Mouse (Mus musculus) hindbrain, embryonic 14.5 days (tissue): ENCODE results near the gene Sh3rf1. TPM values are rescaled to one million over a fixed set of nuclear protein-coding genes. Genes with fewer than 3 reads are reported as not detected.

ENCODE experiments used
- ATAC-seq: fragments of 200-750 bp; cut with Nextera tagmentation; 2 replicates; pipeline ENCODE4 v1.8.0; 2017; ENCODE audit warnings: moderate number of reproducible peaks, mild to moderate bottlenecking, moderate TSS enrichment, moderate library complexity; ENCODE audit not compliant: low FRiP score
- DNase-seq: peaks from one replicate; pipeline ENCODE4 v3.0.0-alpha.2; 2015; ENCODE audit warnings: low spot score
- H3K27ac ChIP-seq: fragments of 300-500 bp; sonication (generic); 2 replicates; pipeline ENCODE4 v1.5.1; 2014; ENCODE audit warnings: mild to moderate bottlenecking, moderate library complexity
- H3K27me3 ChIP-seq: fragments of 300-500 bp; sonication (generic); 2 replicates; pipeline ENCODE4 v1.6.1; 2014; ENCODE audit warnings: mild to moderate bottlenecking, low read length, mixed read lengths; ENCODE audit not compliant: control insufficient read depth, insufficient read depth
- H3K36me3 ChIP-seq: fragments of 300-500 bp; sonication (generic); replicated peaks from 2 replicates; pipeline ENCODE4 v1.6.1; 2014; ENCODE audit not compliant: control insufficient read depth, insufficient read depth
- H3K4me1 ChIP-seq: fragments of 300-500 bp; sonication (generic); replicated peaks from 2 replicates; pipeline ENCODE4 v1.6.1; 2014; ENCODE audit warnings: antibody characterized with exemption, low read length, mixed read lengths; ENCODE audit not compliant: control insufficient read depth, insufficient read depth
- H3K4me2 ChIP-seq: fragments of 300-500 bp; sonication (generic); replicated peaks from 2 replicates; pipeline ENCODE4 v1.6.1; 2014; ENCODE audit warnings: mild to moderate bottlenecking, moderate library complexity
- H3K4me3 ChIP-seq: fragments of 300-500 bp; sonication (generic); replicated peaks from 2 replicates; pipeline ENCODE4 v1.5.1; 2014; ENCODE audit warnings: mild to moderate bottlenecking, low read length
- H3K9ac ChIP-seq: fragments of 300-500 bp; sonication (generic); 2 replicates; pipeline ENCODE4 v1.6.1; 2014
- H3K9me3 ChIP-seq: fragments of 300-500 bp; sonication (generic); 2 replicates; pipeline ENCODE4 v1.6.1; 2016; ENCODE audit warnings: low read length; ENCODE audit not compliant: control insufficient read depth
- WGBS: fragments of 180-500 bp; shearing (Covaris S2); extraction: QIAGEN DNeasy Blood & Tissue Kit; methylation state at CpG from one replicate; pipeline ENCODE4 v1.1.7; 2014; 5-methylcytosine and 5-hydroxymethylcytosine counted together
- polyA plus RNA-seq: library from polyadenylated mRNA; unstranded; fragments of >200 nt; fragmentation: Nextera tagmentation; extraction: Ambion mirVana; gene quantifications from 2 replicates; pipeline ENCODE4 v1.2.1, GENCODE M21; 2014

The Sh3rf1 gene
- polyA plus RNA-seq, 1 experiment from 2014 or later: 28.8 TPM

DNA sequence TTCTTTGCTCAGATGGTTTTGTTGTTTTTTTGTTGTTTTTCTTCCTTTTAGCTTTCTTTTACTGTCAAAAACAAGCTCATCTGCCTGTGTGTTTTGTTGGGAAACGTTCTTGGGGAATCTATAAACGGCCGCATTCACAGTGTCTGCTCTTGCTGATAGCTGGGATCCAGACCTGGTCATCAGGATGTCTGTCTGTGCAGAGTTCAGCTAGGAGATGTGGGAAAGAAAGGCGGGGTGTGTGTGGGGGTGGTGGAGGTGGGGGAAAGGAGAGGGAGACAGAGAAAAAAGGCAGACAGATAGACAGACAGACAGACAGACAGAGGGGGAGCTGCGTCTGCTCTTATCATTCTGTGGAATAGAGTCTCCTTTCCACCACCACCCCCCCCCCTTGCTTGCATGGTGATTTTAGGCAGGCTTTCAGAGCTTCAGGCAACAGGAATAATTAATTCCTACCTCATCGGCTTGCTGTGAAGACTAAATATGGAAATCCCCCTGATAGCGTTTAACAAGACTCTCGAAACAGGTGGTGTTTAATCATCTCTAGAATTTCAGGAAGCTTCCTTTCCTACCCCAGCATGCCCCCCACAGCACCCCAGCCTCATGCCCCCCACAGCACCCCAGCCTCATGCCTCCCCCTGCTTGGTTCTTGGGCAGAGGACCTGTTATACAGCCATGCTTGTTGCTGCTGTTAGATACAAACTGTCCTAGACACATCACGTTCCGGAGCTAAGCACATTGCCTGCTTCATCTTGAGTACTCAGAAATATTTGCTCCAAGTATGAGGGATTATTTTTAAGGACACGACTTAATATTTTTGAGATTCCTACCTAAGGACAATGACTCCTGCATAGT is 155.4 kb downstream of the Sh3rf1 start:
- Histone ChIP-seq H3K4me1 (peaks cover 7% of the 10 kb centered on the region), H3K9me3 (no peaks in the 10 kb centered on the region), H3K9ac (no peak overlapping the region), H3K4me2 (no peak overlapping the region), H3K27me3 (no peaks in the 10 kb centered on the region), H3K27ac (peak overlapping the region; percentile 72), H3K36me3 (peaks cover 7% of the 10 kb centered on the region), H3K4me3 (no peak overlapping the region)
- no peak for DNase-seq
- peak; percentile 41 for ATAC-seq
- 53% methylated on average over 11 of the region's 11 CpGs for WGBS

DNA sequence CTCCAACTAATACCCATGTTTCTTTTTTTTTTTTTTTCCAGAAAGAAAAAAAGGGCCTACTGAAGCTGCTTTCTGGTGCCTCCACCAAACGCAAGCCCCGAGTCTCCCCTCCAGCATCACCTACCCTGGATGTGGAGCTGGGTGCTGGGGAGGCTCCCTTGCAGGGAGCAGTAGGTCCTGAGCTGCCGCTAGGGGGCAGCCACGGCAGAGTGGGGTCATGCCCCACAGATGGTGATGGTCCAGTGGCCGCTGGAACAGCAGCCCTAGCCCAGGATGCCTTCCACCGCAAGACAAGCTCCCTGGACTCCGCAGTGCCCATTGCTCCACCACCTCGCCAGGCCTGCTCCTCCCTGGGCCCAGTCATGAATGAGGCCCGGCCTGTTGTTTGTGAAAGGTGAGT is 160.9 kb downstream of the Sh3rf1 start:
- H3K4me2 ChIP-seq: no peak overlapping the region
- H3K9ac ChIP-seq: no peak overlapping the region
- DNase-seq (no peak), ATAC-seq (no peak)
- H3K4me3 ChIP-seq: no peak overlapping the region
- H3K9me3 ChIP-seq: no peaks in the 10 kb centered on the region
- H3K27ac ChIP-seq: no peak overlapping the region
- H3K36me3 ChIP-seq: peaks cover 11% of the 10 kb centered on the region
- peaks cover 23% of the 10 kb centered on the region for H3K4me1 ChIP-seq
- WGBS: 84% methylated on average over 9 of the region's 9 CpGs
- H3K27me3 ChIP-seq: no peaks in the 10 kb centered on the region

DNA sequence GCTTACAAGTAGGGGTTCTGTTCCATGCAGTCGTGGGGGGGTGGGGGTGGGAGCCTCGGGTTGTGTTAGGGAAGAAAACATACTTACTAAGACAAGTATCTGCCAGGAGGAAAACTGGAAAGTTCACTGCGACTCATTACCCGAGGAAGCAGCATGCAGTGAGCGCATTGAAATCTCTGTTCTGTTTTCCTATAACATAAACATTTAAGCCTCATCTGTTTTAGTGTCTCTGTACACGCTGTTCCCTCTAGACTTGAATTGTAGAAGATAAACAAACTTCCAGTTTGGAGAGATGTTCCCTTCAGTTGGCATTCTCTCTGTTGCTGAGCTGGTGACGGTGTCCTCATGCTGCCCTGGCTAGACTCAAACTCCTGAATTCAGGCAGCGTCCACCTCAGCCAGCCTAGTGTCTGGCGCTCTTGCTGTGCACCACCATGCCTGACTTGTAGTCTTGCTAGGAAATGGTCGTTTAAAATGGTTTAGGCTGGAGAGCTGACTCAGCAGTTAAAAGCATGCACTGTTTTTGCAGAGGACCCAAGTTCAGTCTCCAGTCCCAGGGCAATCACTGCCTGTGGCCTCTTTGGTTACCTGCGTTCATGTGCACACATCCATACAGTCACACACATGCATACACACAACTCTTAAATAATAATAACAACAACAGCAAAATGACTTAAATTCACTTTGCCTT is 162.0 kb downstream of the Sh3rf1 start:
- H3K4me2 ChIP-seq: no peak overlapping the region
- H3K27ac ChIP-seq: peak overlapping the region; percentile 85

GRCm38 (mm10) chr8:61386645-61387044 is 163.0 kb downstream of the Sh3rf1 start:
- H3K4me1 ChIP-seq: peaks cover 23% of the 10 kb centered on the region
- H3K36me3 ChIP-seq: peaks cover 11% of the 10 kb centered on the region
- no peaks in the 10 kb centered on the region for H3K27me3 ChIP-seq
- H3K4me3 ChIP-seq: no peak overlapping the region
- H3K27ac ChIP-seq: peak overlapping the region; percentile 85
- 3% methylated on average over 7 of the region's 7 CpGs for WGBS
- ATAC-seq: peak; percentile 82
- H3K9ac ChIP-seq: peak overlapping the region; percentile 2; the same call in 1 of the 2 replicates
- H3K9me3 ChIP-seq: no peaks in the 10 kb centered on the region
- no peak overlapping the region for H3K4me2 ChIP-seq
- peak; percentile 69 for DNase-seq

More for the DNA sequence above, 162.0 kb downstream of the Sh3rf1 start:
- 70% methylated on average over 11 of the region's 11 CpGs for WGBS
- peaks cover 23% of the 10 kb centered on the region for H3K4me1 ChIP-seq
- no peak overlapping the region for H3K4me3 ChIP-seq
- DNase-seq (no peak), ATAC-seq (no peak)
- H3K9ac ChIP-seq: no peak overlapping the region
- H3K27me3 ChIP-seq: no peaks in the 10 kb centered on the region
- H3K36me3 ChIP-seq: peaks cover 11% of the 10 kb centered on the region
- no peaks in the 10 kb centered on the region for H3K9me3 ChIP-seq

- peak overlapping the region; percentile 85 for H3K27ac ChIP-seq
- WGBS: 17% methylated on average over 6 of the region's 6 CpGs
- ATAC-seq: peak; percentile 34; the same call in 1 of the 2 replicates
- H3K4me1 ChIP-seq: peaks cover 23% of the 10 kb centered on the region
- H3K4me2 ChIP-seq: no peak overlapping the region; the same call in 1 of the 2 replicates
- peaks cover 11% of the 10 kb centered on the region for H3K36me3 ChIP-seq
- H3K9ac ChIP-seq: no peak overlapping the region
- H3K4me3 ChIP-seq: no peak overlapping the region
- no peaks in the 10 kb centered on the region for H3K9me3 ChIP-seq
- no peaks in the 10 kb centered on the region for H3K27me3 ChIP-seq
- peak; percentile 35 for DNase-seq
These were observed 163.9 kb downstream of the Sh3rf1 start for GRCm38 (mm10) chr8:61387501-61387963.

GRCm38 (mm10) chr8:61388341-61388740 is 164.7 kb downstream of the Sh3rf1 start:
- ATAC-seq: no peak
- WGBS: 44% methylated on average over 9 of the region's 9 CpGs
- Histone ChIP-seq H3K9me3 (no peaks in the 10 kb centered on the region), H3K4me1 (peaks cover 23% of the 10 kb centered on the region), H3K36me3 (peaks cover 11% of the 10 kb centered on the region), H3K4me2 (no peak overlapping the region), H3K27me3 (no peaks in the 10 kb centered on the region), H3K9ac (no peak overlapping the region), H3K27ac (peak overlapping the region; percentile 85), H3K4me3 (no peak overlapping the region)
- DNase-seq: no peak

DNA sequence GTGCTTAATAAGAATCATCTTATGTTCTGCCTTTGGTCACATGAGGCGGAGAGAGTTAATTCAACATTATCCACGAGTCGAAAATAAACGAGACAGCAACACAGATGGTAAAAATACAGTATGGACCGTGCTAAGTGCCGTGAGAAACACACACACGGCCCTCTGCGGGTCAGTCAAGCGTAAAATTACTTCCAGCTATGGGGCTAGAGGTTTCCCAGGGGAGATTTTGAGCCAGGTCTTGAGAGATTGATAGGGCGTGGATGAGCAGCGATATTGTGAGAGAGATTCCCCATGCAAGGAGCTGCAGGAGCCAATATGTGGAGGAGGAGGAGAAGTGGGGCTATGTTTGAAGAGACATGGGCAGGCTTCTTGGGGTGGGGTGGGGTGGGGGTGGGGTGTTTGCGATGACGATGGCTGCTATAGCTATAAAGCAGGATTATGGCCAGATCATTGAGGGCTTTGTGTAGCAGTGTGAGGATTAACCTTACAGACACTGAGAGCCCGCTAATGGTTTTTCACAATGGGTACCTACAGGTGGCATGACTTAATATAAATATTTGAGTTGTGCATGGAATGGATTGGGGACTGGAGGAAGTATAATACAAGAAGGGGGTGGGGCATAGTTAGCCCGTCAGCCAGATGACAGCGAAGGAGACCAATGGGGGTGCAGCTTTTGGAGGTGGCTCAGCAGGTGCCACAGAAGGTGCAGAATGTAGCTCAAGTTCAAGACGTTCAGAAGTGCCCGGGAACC is 166.8 kb downstream of the Sh3rf1 start:
- Histone ChIP-seq H3K4me3 (no peak overlapping the region), H3K27ac (0 out of 2 replicates have a peak overlapping the region, but pooled peaks have one; percentile 5)
- no peak for ATAC-seq

DNA sequence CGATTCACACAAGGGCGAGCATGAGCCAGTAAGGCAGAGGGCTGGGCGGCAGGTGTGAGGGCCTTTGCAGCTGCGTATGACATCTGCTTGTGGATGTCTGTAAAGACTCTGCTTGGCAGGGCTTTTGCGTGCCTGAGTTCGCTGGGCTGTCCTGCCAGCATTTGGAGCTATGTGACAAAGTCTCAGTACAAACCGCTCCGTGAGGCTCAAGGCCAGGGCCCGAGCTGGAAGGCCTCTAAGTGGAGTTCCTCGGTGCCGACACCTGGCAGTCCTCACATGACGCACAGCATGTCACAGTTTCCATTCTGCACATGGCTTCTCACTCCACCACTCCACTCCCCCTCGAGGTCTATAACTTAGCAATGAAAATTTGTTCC is 167.4 kb downstream of the Sh3rf1 start:
- H3K4me1 ChIP-seq: peaks cover 19% of the 10 kb centered on the region
- DNase-seq: no peak
- no peaks in the 10 kb centered on the region for H3K9me3 ChIP-seq
- WGBS: 68% methylated on average over 13 of the region's 13 CpGs
- 0 out of 2 replicates have a peak overlapping the region, but pooled peaks have one; percentile 5 for H3K27ac ChIP-seq
- ATAC-seq: no peak
- H3K4me3 ChIP-seq: no peak overlapping the region
- H3K36me3 ChIP-seq: peaks cover 7% of the 10 kb centered on the region; the same call in 1 of the 2 replicates
- H3K4me2 ChIP-seq: no peak overlapping the region
- no peak overlapping the region for H3K9ac ChIP-seq
- no peaks in the 10 kb centered on the region for H3K27me3 ChIP-seq

More for the DNA sequence above, 166.8 kb downstream of the Sh3rf1 start:
- H3K27me3 ChIP-seq: no peaks in the 10 kb centered on the region
- 45% methylated on average over 18 of the region's 18 CpGs for WGBS
- H3K4me2 ChIP-seq: no peak overlapping the region
- peaks cover 23% of the 10 kb centered on the region for H3K4me1 ChIP-seq
- no peak for DNase-seq
- H3K9ac ChIP-seq: no peak overlapping the region
- no peaks in the 10 kb centered on the region for H3K9me3 ChIP-seq
- H3K36me3 ChIP-seq: peaks cover 5% of the 10 kb centered on the region; the same call in 1 of the 2 replicates
